Mouse (Mus musculus): ENCODE data around the gene Tbl2. TPM values are rescaled to one million over a fixed set of nuclear protein-coding genes. Genes with fewer than 3 reads are reported as not detected.
A peak's percentile ranks its signal among the peaks of the same experiment; 100 is the strongest.

Tbl2 gene
- total RNA-seq, 1 experiment: 49.6 TPM

- in situ Hi-C loops (cut with MboI; ENCODE audit: low sequenced_read_pairs in 2 of 2, unreplicated experiment in 2 of 2): no loop called here
- no peak for DNase-seq (ENCODE audit: low read depth, low spot score)
- TF ChIP-seq ZNF384 (IDR thresholded peaks at IDR 0.05; ENCODE audit: low read depth, low read length) (no peak), HCFC1 (IDR thresholded peaks at IDR 0.05; ENCODE audit: borderline replicate concordance, insufficient read depth, low read length) (no peak), ZC3H11A (IDR thresholded peaks at IDR 0.05; ENCODE audit: borderline replicate concordance, low read depth, low read length) (no peak), CHD2 (IDR thresholded peaks at IDR 0.05; ENCODE audit: low read depth, low read length) (no peak), MAFK (IDR thresholded peaks at IDR 0.05; ENCODE audit: insufficient read depth, low read depth, low read length) (no peak)
- no peaks in the 10 kb centered on the region; a peak in 1 of 4 replicates for H3K4me1 ChIP-seq (ENCODE audit: control insufficient read depth in 2 of 2, insufficient read depth in 2 of 2, low read length in 2 of 2, poor library complexity in 1 of 2)
- peaks cover 13% of the 10 kb centered on the region for H3K36me3 ChIP-seq (ENCODE audit: control insufficient read depth, insufficient read depth, low read length, poor library complexity, severe bottlenecking)
- H3K27ac ChIP-seq (ENCODE audit: insufficient read depth, low read depth, low read length, poor library complexity, severe bottlenecking): no peak overlapping the region
- no peaks in the 10 kb centered on the region for H3K9me3 ChIP-seq (ENCODE audit: control insufficient read depth, insufficient read depth, low read depth, low read length)
- peak overlapping the region; percentile 61; the same call in 1 of the 2 replicates for H3K9ac ChIP-seq (ENCODE audit: insufficient read depth, low read depth, low read length, poor library complexity, severe bottlenecking)
- H3K4me3 ChIP-seq (ENCODE audit: insufficient read depth in 1 of 2, low read depth in 1 of 2, low read length in 2 of 2, poor library complexity in 1 of 2, severe bottlenecking in 1 of 2): peak overlapping the region in 1 of 2 experiments; percentile 98; a peak in 1 of 4 replicates
Measured at GRCm38 (mm10) chr5:135189281-135190022, 40.0 kb downstream of the Tbl2 start.

GRCm38 (mm10) chr5:135191620-135192019 lies 42.2 kb downstream of the Tbl2 start:
- no peak overlapping the region for H3K27ac ChIP-seq (ENCODE audit: insufficient read depth, low read depth, low read length, poor library complexity, severe bottlenecking)
- H3K4me3 ChIP-seq (ENCODE audit: insufficient read depth in 1 of 2, low read depth in 1 of 2, low read length in 2 of 2, poor library complexity in 1 of 2, severe bottlenecking in 1 of 2): no peak overlapping the region
- no peak for TF ChIP-seq HCFC1 (IDR thresholded peaks at IDR 0.05; ENCODE audit: borderline replicate concordance, insufficient read depth, low read length)
- TF ChIP-seq MAFK (IDR thresholded peaks at IDR 0.05; ENCODE audit: insufficient read depth, low read depth, low read length): no peak
- peak; percentile 16; the same call in 1 of the 2 replicates for TF ChIP-seq ZC3H11A (IDR thresholded peaks at IDR 0.05; ENCODE audit: borderline replicate concordance, low read depth, low read length)
- TF ChIP-seq ZNF384 (IDR thresholded peaks at IDR 0.05; ENCODE audit: low read depth, low read length): no peak
- no peak for TF ChIP-seq CHD2 (IDR thresholded peaks at IDR 0.05; ENCODE audit: low read depth, low read length)
- H3K9ac ChIP-seq (ENCODE audit: insufficient read depth, low read depth, low read length, poor library complexity, severe bottlenecking): no peak overlapping the region
- no peaks in the 10 kb centered on the region for H3K9me3 ChIP-seq (ENCODE audit: control insufficient read depth, insufficient read depth, low read depth, low read length)
- H3K4me1 ChIP-seq (ENCODE audit: control insufficient read depth in 2 of 2, insufficient read depth in 2 of 2, low read length in 2 of 2, poor library complexity in 1 of 2): no peaks in the 10 kb centered on the region; a peak in 1 of 4 replicates
- H3K36me3 ChIP-seq (ENCODE audit: control insufficient read depth, insufficient read depth, low read length, poor library complexity, severe bottlenecking): peaks cover 18% of the 10 kb centered on the region
- DNase-seq (ENCODE audit: low read depth, low spot score): peak; percentile 69
- in situ Hi-C loops (cut with MboI; ENCODE audit: low sequenced_read_pairs in 2 of 2, unreplicated experiment in 2 of 2): no loop called here

GRCm38 (mm10) chr5:135192431-135192830 lies 43.0 kb downstream of the Tbl2 start:
- no peak for DNase-seq (ENCODE audit: low read depth, low spot score)
- Histone ChIP-seq H3K27ac (ENCODE audit: insufficient read depth, low read depth, low read length, poor library complexity, severe bottlenecking) (no peak overlapping the region), H3K9ac (ENCODE audit: insufficient read depth, low read depth, low read length, poor library complexity, severe bottlenecking) (no peak overlapping the region), H3K4me1 (ENCODE audit: control insufficient read depth in 2 of 2, insufficient read depth in 2 of 2, low read length in 2 of 2, poor library complexity in 1 of 2) (no peaks in the 10 kb centered on the region; a peak in 1 of 4 replicates), H3K36me3 (ENCODE audit: control insufficient read depth, insufficient read depth, low read length, poor library complexity, severe bottlenecking) (peaks cover 18% of the 10 kb centered on the region), H3K4me3 (ENCODE audit: insufficient read depth in 1 of 2, low read depth in 1 of 2, low read length in 2 of 2, poor library complexity in 1 of 2, severe bottlenecking in 1 of 2) (no peak overlapping the region), H3K9me3 (ENCODE audit: control insufficient read depth, insufficient read depth, low read depth, low read length) (no peaks in the 10 kb centered on the region)
- in situ Hi-C loops (cut with MboI; ENCODE audit: low sequenced_read_pairs in 2 of 2, unreplicated experiment in 2 of 2): no loop called here
- TF ChIP-seq MAFK (IDR thresholded peaks at IDR 0.05; ENCODE audit: insufficient read depth, low read depth, low read length): no peak
- TF ChIP-seq ZNF384 (IDR thresholded peaks at IDR 0.05; ENCODE audit: low read depth, low read length): no peak
- no peak for TF ChIP-seq HCFC1 (IDR thresholded peaks at IDR 0.05; ENCODE audit: borderline replicate concordance, insufficient read depth, low read length)
- TF ChIP-seq ZC3H11A (IDR thresholded peaks at IDR 0.05; ENCODE audit: borderline replicate concordance, low read depth, low read length): no peak
- no peak for TF ChIP-seq CHD2 (IDR thresholded peaks at IDR 0.05; ENCODE audit: low read depth, low read length)

- in situ Hi-C loops (cut with MboI; ENCODE audit: low sequenced_read_pairs in 2 of 2, unreplicated experiment in 2 of 2): no loop called here
- TF ChIP-seq CHD2 (IDR thresholded peaks at IDR 0.05; ENCODE audit: low read depth, low read length) (no peak), ZNF384 (IDR thresholded peaks at IDR 0.05; ENCODE audit: low read depth, low read length) (no peak), HCFC1 (IDR thresholded peaks at IDR 0.05; ENCODE audit: borderline replicate concordance, insufficient read depth, low read length) (no peak), ZC3H11A (IDR thresholded peaks at IDR 0.05; ENCODE audit: borderline replicate concordance, low read depth, low read length) (no peak), MAFK (IDR thresholded peaks at IDR 0.05; ENCODE audit: insufficient read depth, low read depth, low read length) (no peak)
- DNase-seq (ENCODE audit: low read depth, low spot score): no peak
- Histone ChIP-seq H3K4me3 (ENCODE audit: insufficient read depth in 1 of 2, low read depth in 1 of 2, low read length in 2 of 2, poor library complexity in 1 of 2, severe bottlenecking in 1 of 2) (no peak overlapping the region), H3K27ac (ENCODE audit: insufficient read depth, low read depth, low read length, poor library complexity, severe bottlenecking) (no peak overlapping the region), H3K9me3 (ENCODE audit: control insufficient read depth, insufficient read depth, low read depth, low read length) (no peaks in the 10 kb centered on the region), H3K4me1 (ENCODE audit: control insufficient read depth in 2 of 2, insufficient read depth in 2 of 2, low read length in 2 of 2, poor library complexity in 1 of 2) (no peaks in the 10 kb centered on the region; a peak in 1 of 4 replicates), H3K9ac (ENCODE audit: insufficient read depth, low read depth, low read length, poor library complexity, severe bottlenecking) (no peak overlapping the region), H3K36me3 (ENCODE audit: control insufficient read depth, insufficient read depth, low read length, poor library complexity, severe bottlenecking) (peaks cover 18% of the 10 kb centered on the region)
Measured at GRCm38 (mm10) chr5:135196367-135196766, 46.9 kb downstream of the Tbl2 start.

Measured in ES-E14 (cell line).